Mouse (Mus musculus) CD4-positive, CD25-positive, alpha-beta regulatory T cell, adult 2 months (primary cell): Measurements from ENCODE around the gene Mbnl3.

Experiments
- DNase-seq: peaks from one replicate; pipeline ENCODE4 v3.0.0-alpha.2; 2012; ENCODE audit warnings: low read depth, low spot score

Gene Mbnl3

DNA sequence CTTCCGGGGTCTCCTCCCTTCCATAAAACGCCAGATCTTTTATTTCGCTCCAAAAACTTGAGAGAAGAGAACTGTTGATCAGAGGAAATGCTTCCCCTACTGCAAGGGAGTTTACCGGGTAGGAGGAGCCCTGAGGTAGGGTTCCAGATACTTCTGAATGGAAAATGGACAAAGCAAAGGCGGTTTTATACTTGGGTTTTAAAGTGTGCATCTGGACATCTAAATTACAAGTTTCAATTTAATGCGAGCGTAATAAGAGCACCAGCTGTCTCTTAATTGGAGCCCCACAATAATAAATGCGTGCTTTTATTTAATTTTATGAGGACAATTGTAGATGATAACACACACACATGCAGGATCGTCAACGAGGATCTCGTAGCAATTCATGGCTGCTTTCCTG lies at the start of gene Mbnl3:
TSS of gene Mbnl3 (minus strand) at position 101 of the 400 bp plus-strand sequence.
- DNase-seq, result no peak

DNA sequence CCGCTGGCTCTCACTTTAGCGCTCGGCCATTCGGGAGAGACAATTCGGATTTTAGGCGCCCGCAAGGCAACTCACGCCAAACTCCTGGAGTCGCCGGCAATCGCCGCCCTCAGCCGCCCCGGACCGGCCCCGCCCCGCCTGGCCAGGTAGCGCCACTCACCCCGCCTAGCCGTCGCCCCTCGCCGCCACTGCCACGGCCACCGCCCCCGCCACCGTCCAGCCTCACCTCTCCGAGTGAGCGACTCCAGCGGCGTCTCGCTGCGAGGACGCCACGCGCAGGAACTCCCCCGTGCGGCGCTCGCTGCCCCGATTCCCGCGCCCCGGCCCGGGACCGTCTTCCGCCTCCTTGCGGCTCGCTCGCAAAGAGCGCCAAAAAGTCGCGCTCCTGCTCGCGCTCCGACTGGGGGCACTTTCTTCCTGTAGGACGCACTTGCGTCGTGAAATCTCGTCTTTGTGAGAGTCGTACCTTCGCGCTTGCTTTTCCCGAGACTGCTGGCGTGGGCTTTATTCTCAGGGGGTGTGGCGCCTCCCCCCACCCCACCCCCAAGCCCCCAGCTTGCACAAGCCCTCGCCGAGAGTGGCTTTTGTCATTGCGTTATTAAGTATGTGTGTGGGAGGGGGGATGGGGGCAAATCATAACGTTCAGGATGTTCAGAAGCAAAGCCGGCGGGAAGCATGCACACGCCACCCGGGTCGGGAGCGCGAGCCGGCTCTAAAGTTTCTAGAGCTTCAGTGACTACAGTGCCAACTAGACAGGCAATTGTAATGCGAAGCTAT lies 596 bp downstream of the Mbnl3 start:
- peak; percentile 83 for DNase-seq

DNA sequence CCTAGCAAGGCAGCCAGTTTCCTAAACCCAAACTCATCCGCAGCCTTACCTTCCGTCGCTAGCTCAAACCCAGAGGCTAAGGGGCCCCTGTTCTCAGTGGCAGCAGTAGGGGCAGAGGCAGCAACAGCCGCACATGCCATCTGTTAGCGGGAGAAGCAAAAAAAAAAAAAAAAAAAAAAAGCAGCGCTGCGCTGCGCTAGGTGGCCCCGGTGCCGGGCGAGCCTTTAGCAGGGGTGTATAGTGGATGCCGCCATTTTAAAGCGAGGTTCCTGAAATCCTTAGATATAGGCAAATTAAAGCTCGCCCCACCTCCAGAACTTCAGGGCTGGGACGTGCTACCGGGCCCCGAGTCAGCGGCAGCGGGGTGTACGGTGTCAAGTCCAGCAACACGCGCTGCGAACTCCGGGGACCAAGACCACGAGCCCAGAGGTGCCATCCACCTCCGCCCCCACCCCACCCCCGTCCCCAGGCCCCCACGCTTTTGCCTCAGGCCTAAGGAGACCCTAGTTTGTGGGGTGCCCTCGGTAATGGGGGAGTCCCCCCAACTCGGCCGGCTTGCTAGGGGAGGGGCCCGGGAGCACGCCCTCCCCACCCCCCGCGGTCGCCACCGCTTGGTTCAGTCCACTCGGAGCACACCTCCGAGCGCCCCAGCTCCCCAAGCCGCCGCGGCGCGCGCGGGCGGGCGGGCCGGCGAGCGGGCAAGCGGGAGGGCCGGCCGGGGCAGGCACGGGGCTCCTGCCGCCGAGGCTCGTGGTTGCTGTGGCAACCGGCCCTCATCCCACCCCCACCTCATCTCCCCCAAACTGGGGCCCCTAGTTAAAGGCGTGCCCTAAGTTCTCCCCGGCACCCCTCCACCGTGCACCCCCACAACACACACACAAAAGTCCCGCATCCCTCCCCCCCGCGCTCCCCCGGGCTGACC lies 1.4 kb downstream of the Mbnl3 start:
- peak; percentile 85 for DNase-seq

DNA sequence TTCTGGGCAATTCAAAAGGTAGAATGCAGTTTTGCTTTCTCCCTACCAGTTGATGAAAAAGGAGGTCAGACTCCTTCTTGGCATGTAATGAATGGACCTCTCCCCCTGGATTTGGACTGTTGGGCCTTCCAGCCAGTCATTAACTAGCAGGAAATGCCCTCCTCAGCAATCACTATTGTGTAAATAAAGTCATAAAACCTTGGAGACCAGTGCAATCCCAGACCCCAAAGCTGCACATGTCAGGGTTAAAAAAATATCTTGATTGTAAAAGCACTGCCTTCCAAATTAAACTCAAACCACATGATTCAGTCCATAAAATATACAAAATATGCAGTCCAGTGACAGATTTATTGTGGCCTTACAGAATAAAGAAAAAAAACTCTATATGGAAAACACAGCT lies 9.3 kb downstream of the Mbnl3 start:
- no peak for DNase-seq

DNA sequence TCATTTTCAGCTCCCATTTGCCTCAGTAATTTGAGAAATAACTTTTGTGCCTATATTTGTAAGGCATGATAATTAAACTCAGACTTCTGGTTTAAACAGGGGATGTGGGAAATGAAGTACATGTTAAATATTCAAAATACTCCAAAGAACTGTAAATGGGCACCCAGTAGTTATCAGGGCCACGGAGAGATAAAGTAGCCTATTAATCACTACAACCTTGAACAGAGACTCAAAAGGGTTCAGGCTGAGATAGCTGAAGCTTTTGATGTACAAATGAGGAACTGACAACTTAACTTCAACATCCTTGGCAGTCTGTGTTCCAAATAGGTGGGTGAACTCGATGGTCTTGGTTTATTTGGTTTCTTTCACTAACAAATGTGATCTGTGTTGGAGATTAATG lies 34.4 kb downstream of the Mbnl3 start:
- no peak for DNase-seq

DNA sequence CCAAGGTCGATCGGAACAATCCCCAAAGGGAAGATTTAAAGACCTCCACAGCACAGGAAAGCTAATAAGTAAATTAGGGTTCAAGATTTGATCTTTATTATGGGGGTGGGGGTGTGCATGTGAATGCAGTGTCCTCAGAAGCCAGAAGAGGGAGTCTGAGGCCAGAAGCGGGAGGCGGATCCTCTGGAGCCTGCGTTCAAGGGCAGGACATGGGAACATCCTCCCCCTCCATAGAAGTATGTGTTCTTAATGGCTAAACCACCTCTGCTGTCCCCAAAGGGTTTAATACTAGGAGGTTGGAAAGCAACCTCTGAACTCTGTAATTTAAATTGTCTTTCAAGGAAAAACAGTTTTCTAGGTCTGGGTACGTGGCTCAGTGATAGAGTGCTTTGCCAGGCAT lies 34.9 kb downstream of the Mbnl3 start:
- DNase-seq, result peak; percentile 34

DNA sequence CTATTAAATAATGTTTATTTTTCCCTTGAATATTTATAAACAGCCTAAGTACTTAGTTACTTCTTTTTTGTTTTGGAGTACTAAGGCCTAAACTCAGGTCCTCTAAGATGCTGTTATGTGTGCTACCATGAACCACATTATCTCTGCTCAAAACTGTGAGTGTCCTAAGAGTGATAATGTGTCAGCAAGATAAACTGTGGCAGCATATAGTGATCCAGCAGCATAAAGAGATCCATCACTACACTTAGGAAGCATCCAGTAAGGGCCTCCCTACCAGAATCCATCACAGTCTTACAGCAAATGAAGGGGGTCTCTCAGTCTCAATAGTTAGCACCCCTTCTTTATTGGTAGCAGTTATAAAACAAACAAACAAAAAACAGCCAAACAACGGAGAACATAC lies 35.9 kb downstream of the Mbnl3 start:
- DNase-seq, result no peak

DNA sequence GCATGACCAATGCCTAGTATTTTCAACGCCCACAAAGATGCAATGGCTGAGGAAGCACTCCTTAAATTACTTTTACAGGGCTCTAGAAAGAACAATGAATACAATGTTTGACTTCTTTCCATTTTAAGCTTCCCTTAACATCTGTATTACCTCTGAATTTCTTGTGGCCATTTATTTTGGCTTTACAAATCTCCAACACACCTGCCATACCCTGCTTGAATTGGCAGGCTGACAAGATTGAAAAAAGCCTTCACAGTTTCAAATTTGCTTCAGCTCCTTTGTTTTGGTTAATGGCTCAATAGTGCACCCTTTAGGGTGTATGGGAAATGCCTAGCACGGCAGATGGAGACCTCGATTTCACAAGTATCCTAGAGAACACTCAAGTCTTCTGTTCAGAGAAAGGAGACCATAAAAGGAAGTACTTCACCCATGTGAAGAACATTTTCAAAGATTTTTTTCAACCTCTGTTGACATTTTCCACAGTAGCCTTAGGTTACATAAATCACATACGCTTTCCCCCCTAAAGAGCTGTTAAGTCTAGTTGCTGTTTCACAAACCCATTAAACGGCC lies 36.8 kb downstream of the Mbnl3 start:
- DNase-seq, result peak; percentile 10

DNA sequence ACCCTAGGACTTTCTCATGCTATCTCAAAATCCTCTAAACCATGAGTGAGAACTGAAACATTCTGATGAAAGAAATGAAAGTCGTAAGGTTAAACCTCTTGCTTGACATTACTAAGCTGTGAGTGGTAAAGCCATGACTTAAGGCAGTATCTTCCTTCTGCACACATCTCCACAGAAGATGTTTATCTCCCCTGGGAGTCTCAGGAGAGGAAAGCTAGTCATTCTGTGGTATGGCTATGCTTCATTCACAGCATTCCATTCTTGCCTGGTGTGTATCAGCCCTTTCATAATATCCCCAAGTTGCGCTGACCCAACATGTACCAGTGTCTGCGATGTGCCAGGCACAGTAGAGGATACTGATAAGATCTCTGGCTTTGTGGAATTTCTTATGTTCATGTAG lies 38.4 kb downstream of the Mbnl3 start:
- no peak for DNase-seq

DNA sequence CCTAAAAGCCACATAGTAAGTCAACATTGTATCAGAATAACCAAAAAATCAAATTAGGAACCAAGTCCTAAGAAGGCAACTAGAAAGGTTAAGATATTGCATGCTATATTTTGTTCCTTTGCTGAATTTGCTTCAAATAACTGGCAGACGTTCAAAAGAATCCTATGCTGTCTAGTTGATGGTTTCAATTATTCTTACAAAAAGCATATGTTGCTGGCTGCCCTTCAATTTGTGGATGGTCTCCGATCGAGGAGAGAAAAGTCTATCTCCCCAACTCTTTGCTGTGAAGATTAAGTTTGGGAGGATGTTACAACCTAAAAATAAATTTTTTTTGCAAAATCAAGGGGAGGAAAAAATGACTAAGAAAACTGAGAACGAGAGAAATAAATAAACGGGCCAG lies 41.6 kb downstream of the Mbnl3 start:
- DNase-seq, result no peak

DNA sequence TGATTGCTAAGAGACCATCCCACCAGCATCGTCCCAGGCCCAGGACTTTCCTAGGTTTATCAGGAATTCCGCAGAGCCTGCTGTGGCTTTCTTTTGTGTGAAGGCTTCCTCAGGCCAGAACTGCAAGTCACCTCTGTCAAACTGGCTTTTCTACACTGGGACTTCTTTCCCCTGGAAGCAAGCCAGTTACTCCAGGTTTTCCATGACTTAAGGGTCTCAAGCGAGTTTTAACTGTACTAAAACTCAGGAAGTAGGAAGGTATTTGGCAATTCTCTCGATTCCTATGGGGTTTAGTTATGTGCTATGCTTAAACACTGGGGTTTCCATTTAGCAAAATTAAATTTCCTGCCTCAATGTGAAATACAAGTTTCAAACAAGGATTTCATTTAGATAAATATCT lies 57.9 kb downstream of the Mbnl3 start:
- DNase-seq, result no peak

DNA sequence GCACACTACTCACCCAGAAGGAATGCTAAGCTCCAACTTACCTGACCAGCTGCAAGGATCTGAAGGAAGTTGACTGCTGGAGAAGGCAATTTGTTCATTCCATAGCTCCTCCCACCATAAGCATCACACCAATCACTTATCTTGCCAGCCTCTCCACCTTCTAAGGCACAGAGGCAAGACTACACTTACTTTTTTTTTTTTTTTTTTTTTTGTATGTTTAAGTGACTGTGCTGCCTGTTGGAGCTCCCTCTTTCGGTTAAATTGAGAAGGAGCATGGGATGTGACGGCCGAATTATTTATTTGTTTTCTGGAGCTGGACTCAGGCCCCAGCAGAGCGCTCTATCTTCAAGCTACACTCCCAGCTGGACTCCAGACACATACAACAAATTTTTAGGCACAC lies 60.0 kb downstream of the Mbnl3 start:
- peak; percentile 68 for DNase-seq

DNA sequence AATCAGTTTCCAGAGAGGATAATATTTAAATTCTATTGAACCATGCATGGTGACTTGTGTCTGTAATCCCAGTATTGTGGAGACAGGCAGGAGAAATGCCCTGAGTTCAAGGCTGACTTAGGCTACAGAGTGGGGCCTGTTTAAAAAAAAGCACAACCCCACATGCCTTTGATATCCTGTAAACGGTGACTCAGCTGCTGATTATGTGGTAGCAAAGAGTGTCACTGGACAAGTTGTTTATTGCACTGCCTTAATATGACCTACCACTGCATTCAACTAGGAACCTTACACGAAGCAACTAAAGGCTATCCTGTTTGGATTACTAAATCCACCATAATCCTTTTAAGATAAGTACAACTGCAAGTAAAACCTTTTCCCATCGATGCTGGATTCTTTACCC lies 66.3 kb downstream of the Mbnl3 start:
- no peak for DNase-seq

DNA sequence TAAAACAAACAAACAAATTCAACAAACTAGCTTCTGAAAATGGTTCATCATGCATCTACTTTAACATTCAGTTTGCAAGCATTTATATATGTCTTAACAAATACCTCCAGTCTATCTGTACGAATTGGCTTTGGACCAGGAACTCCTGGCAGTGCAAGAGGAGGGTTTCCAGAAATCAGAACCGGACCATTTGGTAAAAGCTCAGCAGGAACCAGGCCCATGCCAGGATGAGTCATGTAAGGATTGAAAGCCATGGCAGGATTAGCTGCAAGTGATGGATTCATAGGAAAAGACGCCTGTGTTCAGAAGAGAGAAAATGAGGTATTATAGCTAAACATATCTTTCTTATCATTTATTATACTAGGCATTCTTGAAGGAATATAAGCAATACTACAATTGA lies 75.0 kb downstream of the Mbnl3 start:
- DNase-seq, result no peak

DNA sequence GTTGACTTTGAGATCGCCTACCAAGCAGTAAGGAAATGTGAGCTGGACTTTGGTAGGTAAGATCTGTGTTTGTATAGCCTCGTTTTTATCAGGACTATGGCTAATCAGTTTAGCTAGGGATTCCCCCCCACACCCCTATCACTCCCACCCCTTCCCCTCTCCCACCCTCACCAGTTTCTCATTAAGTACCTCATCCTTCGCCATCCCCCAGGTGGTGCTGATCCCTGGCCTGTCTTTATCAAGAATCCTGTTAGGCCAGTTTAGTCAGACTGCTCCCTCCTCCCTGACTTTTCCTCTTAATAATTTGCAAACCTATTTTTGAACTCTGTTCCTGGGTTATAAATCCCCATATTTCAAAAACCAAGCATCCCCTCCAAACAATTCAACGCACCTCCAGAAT lies 103.6 kb downstream of the Mbnl3 start:
- DNase-seq, result no peak

DNA sequence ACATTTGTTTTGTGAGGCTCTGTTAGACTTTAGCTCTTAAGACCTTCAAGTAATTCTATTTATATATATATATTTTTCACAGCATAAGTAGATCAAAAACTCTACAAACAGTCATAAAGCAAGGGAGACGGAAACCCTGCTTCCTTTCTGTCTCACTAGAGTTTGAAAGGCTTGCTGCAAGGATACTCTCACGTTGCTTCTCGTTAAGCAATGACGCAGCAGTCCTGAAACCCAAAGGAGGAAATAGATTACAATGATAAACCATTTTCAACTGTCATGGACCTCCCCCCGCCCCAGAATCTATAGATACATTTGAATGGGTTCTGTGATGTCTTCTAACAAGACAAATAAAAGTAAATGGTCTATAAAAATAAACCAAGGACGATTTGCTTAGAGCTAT lies 121.4 kb downstream of the Mbnl3 start:
- DNase-seq, result peak; percentile 21

DNA sequence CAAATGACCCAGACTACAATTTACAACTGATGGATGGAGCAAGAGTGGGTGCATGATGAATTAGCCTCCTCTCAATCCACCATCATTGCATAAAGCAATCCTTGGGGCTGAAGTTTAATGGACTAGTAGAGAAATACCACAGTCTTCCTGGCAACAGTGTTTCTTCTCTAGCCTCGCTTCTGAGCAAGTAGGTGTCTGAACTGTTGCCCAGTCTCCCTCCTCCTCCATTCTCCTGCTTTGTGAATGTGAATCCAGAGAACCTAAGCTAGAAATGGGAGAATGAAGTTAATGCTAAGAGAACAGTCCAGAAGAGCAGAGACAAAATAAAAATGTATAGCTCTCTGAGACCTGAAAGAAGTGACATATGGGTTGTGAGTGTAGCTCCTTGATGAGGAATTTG lies 122.1 kb downstream of the Mbnl3 start:
- DNase-seq, result no peak

DNA sequence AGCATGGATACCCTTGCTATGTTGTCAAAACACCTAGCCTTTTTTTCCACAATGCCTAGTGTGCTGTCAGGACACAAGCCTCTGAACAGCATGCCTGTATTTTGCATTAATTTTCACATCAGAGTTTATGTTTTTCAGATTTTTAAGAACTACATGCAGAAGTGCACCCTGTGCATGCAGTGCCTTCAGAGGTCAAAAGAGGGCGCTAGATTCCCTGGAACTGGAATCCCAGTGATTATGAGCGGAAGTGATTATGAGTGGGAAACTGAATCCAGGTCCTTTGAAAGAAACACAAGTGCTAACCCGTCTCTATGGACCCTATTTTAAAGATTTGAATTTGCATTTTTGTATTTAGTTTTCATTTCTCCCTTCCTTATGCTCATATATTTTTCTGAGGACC lies 129.6 kb downstream of the Mbnl3 start:
- DNase-seq, result peak; percentile 56
